Mouse (Mus musculus) heart, postnatal 0 days (tissue): Measurements from ENCODE around the gene Lin37.
A peak's percentile ranks its signal among the peaks of the same experiment; 100 is the strongest.

Experiments used
- CTCF ChIP-seq: IDR thresholded peaks from 2 replicates; pipeline ENCODE4 v1.5.1; 2016; ENCODE audit warnings: antibody characterized with exemption, control low read depth, low read depth
- EP300 ChIP-seq: IDR thresholded peaks from 2 replicates; pipeline ENCODE4 v1.6.1; 2016; ENCODE audit warnings: antibody characterized with exemption, low read depth

DNA sequence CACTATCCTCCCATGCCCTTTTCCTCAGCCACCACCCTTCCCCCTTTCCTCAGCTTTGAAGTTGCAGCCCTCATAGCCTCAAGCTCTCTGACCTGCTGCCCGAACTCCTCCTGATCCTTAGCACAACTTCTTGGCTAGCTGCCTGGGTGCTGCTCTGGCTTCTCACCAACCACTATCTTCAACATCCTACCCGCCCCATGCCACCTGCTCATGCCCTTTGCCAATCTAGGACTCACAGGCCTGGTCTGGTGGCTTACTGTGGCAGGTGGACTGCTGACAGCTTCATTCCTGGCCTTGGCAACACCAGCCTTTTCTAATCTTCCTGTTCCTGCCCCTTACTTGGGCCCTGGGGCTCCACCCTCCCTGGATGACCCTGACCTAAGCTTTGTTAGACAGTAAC lies 13.3 kb upstream of the Lin37 start:
- TF ChIP-seq CTCF (no peak), EP300 (0 out of 2 replicates have a peak, but pooled peaks have one; percentile 30)
